Mouse (Mus musculus): Measurements from ENCODE around the gene Slc9a9.

GRCm38 (mm10) chr9:94740841-94741240, 71.1 kb downstream of the Slc9a9 start:
- TF ChIP-seq POLR2A (IDR thresholded peaks at IDR 0.05; ENCODE audit: insufficient read depth, low read depth, low read length) (no peak), CTCF (IDR thresholded peaks at IDR 0.05; ENCODE audit: insufficient read depth, low read depth, low read length) (no peak)

All from olfactory bulb, adult 2 months (tissue).